Mouse (Mus musculus) limb, embryonic 13.5 days (tissue): ENCODE data around the gene Fam166b. TPM values are rescaled to one million over a fixed set of nuclear protein-coding genes. Genes with fewer than 3 reads are reported as not detected.
A peak's percentile ranks its signal among the peaks of the same experiment; 100 is the strongest.

Experiments
- ATAC-seq: fragments of 200-750 bp; cut with Nextera tagmentation; 2 replicates; pipeline ENCODE4 v1.8.0; 2017; ENCODE audit warnings: low read depth, moderate number of reproducible peaks, moderate TSS enrichment; ENCODE audit not compliant: low FRiP score
- H3K27ac ChIP-seq: fragments of 300-500 bp; sonication (generic); 2 replicates; pipeline ENCODE4 v1.5.1; 2015; ENCODE audit warnings: inconsistent platforms, mild to moderate bottlenecking, moderate library complexity
- H3K27me3 ChIP-seq: fragments of 300-500 bp; sonication (generic); 2 replicates; pipeline ENCODE4 v1.6.1; 2015; ENCODE audit warnings: mild to moderate bottlenecking, inconsistent platforms
- H3K36me3 ChIP-seq: fragments of 300-500 bp; sonication (generic); 2 replicates; pipeline ENCODE4 v1.6.1; 2015; ENCODE audit warnings: inconsistent platforms, mild to moderate bottlenecking, moderate library complexity
- H3K4me1 ChIP-seq: fragments of 300-500 bp; sonication (generic); 2 replicates; pipeline ENCODE4 v1.6.1; 2015; ENCODE audit warnings: inconsistent platforms
- H3K4me2 ChIP-seq: fragments of 300-500 bp; sonication (generic); replicated peaks from 2 replicates; pipeline ENCODE4 v1.6.1; 2015; ENCODE audit warnings: inconsistent platforms, mild to moderate bottlenecking, moderate library complexity
- H3K4me3 ChIP-seq: fragments of 300-500 bp; sonication (generic); 2 replicates; pipeline ENCODE4 v1.5.1; 2015; ENCODE audit warnings: moderate library complexity, mild to moderate bottlenecking, inconsistent platforms
- H3K9ac ChIP-seq: fragments of 300-500 bp; sonication (generic); 2 replicates; pipeline ENCODE4 v1.6.1; 2015; ENCODE audit warnings: mild to moderate bottlenecking, inconsistent platforms
- H3K9me3 ChIP-seq: fragments of 300-500 bp; sonication (generic); 2 replicates; pipeline ENCODE4 v1.6.1; 2016; ENCODE audit warnings: inconsistent platforms
- WGBS: fragments of 180-500 bp; shearing (Covaris S2); methylation state at CpG from one replicate; pipeline ENCODE4 v1.1.7; 2015; 5-methylcytosine and 5-hydroxymethylcytosine counted together
- polyA plus RNA-seq: library from polyadenylated mRNA; unstranded; fragments of >200 nt; fragmentation: Nextera tagmentation; extraction: Ambion mirVana; gene quantifications from 2 replicates; pipeline ENCODE4 v1.2.1, GENCODE M21; 2015

The Fam166b gene
- polyA plus RNA-seq, 1 experiment from 2014 or later, result not detected

DNA sequence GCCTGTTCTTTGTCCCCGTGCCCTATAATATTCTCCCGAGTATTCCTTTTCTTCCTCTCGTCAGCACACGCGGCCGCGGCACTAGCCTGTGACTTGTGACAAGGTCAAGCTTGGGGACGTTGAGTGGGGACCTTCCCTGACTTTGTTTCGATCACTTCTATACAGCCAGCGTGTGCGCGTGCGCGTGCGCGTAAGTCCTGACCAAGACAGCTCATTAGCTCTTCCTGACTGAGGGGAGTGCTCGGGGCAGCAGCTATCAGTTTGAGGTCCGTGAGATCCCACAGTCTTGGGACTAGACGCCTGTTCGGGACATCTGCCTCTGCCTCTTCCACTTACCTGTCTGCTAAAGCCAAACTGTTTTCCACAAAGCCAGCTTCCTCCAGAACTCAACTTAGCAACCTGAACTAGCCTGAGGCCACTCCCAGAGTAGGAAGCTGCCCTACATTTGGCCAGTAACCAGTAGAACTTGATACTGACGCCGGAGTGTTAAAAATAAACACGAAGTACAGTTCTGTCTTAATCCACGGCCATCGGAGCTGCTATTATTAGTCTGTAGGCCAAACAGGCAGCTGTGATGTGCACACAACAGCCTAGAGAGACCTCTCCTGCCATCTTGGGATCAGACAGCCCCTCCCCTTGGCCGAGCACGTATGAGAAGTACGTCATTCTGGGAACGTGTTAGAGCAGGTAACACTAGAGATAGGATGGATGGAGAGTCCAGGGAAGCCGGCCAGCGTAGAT lies 29.4 kb downstream of the Fam166b start:
- peaks cover 71% of the 10 kb centered on the region for H3K4me1 ChIP-seq
- ATAC-seq, result no peak
- H3K27me3 ChIP-seq, result no peaks in the 10 kb centered on the region
- 80% methylated on average over 31 of the region's 31 CpGs for WGBS
- H3K36me3 ChIP-seq, result no peaks in the 10 kb centered on the region
- peak overlapping the region; percentile 35; the same call in 1 of the 2 replicates for H3K9ac ChIP-seq
- H3K27ac ChIP-seq, result peak overlapping the region; percentile 69; the same call in 1 of the 2 replicates
- H3K4me2 ChIP-seq, result peak overlapping the region; percentile 42
- no peaks in the 10 kb centered on the region for H3K9me3 ChIP-seq
- H3K4me3 ChIP-seq, result no peak overlapping the region

DNA sequence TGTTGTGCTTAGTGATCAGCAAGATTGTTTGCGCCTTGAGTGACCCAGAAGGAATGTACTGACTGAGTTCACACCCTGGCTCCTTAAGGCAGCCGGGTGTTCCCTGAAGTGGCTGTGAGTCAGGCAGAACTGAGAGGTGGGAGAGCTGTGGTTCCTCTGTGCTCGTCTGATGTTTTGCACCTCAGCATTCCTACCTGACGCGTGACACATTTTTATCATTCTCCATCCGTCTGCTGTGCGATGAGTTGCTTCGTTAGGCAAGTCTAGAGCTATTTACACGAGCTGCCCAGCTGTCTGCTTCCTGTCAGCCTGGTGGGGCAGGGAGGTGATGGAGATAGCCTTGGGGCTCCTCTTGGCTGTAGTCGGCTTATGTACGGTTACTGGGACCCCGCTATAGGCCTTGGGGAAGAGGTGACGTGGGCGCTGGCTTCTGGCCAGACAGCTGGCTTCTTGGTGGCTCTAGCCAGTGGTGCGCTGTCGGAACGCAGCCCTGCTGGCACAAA lies 30.1 kb downstream of the Fam166b start:
- no peaks in the 10 kb centered on the region for H3K36me3 ChIP-seq
- ATAC-seq, result peak; percentile 68
- peak overlapping the region; percentile 42 for H3K4me2 ChIP-seq
- peaks cover 77% of the 10 kb centered on the region for H3K4me1 ChIP-seq
- WGBS, result 47% methylated on average over 17 of the region's 17 CpGs
- H3K9ac ChIP-seq, result peak overlapping the region; percentile 35; the same call in 1 of the 2 replicates
- peak overlapping the region; percentile 69; the same call in 1 of the 2 replicates for H3K27ac ChIP-seq
- H3K4me3 ChIP-seq, result no peak overlapping the region
- H3K9me3 ChIP-seq, result no peaks in the 10 kb centered on the region
- H3K27me3 ChIP-seq, result no peaks in the 10 kb centered on the region

DNA sequence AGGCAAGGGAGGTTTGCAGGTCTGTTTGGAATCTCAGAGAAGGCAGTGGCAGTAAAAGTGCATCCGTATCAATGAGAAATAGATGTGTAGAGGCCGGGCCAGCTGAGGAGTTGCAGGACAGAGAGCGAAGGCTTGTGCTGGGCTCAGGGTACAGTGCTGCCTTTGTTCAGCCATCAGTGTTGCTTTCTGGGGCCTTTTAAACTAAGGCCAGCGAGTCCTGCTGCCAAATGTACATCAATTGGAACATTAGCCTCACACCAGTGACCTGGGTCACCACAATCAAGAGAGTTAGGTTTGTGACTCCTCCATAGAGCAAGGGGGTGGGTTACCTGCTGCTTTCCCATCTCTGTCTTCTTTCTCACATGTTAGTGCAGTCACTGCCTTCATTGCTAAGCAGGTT lies 30.9 kb downstream of the Fam166b start:
- no peak for ATAC-seq
- Histone ChIP-seq H3K4me1 (peaks cover 77% of the 10 kb centered on the region), H3K4me2 (no peak overlapping the region), H3K27me3 (no peaks in the 10 kb centered on the region), H3K36me3 (no peaks in the 10 kb centered on the region), H3K9ac (peak overlapping the region; percentile 15; the same call in 1 of the 2 replicates), H3K9me3 (no peaks in the 10 kb centered on the region), H3K27ac (peak overlapping the region; percentile 69; the same call in 1 of the 2 replicates), H3K4me3 (no peak overlapping the region)
- 50% methylated on average over 4 of the region's 4 CpGs for WGBS

DNA sequence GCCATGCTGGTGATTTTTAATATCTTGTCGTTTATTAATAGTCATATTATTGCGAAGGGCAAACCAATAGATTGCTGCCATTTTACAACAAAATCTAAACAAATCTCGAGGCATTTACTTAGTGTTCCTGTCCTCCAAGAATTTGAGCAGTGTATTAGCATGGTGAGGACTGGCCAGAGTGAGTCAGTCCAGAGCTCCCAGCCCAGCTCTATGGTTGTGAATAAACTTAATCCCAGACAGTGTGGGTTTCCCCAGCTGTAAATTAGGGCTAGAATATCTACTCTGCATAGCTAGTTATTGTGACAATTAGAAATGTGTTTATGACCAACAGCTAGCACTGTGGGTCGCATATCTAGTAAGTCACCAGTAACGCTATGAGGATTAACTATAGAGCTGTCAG lies 32.6 kb downstream of the Fam166b start:
- no peaks in the 10 kb centered on the region for H3K36me3 ChIP-seq
- no peak overlapping the region for H3K4me3 ChIP-seq
- no peaks in the 10 kb centered on the region for H3K27me3 ChIP-seq
- 74% methylated on average over 5 of the region's 5 CpGs for WGBS
- H3K9me3 ChIP-seq, result no peaks in the 10 kb centered on the region
- ATAC-seq, result no peak
- H3K4me1 ChIP-seq, result peaks cover 62% of the 10 kb centered on the region
- no peak overlapping the region for H3K4me2 ChIP-seq
- H3K27ac ChIP-seq, result no peak overlapping the region
- H3K9ac ChIP-seq, result no peak overlapping the region

DNA sequence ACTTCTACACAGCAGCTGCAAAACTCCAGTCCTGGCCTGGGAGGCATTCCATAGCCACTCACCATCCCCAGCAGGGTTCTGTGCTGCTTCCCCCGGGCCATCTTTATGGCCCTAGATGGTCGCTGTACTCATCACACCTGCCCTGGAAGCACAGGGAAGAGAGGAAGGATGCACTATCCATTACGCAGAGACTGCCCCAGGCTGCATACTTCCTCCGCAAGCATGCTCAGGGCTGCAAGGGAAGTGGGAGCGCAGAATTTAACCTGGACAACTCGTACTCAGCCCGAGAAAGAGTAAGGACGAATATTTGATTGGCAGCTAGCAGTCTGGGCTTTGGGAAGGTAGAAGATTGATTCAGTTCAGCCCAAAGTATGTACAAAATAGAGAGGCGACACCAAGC lies 33.1 kb downstream of the Fam166b start:
- WGBS, result 65% methylated on average over 9 of the region's 9 CpGs
- Histone ChIP-seq H3K27ac (no peak overlapping the region), H3K9me3 (no peaks in the 10 kb centered on the region), H3K4me2 (no peak overlapping the region), H3K4me3 (no peak overlapping the region), H3K4me1 (peaks cover 56% of the 10 kb centered on the region), H3K9ac (no peak overlapping the region), H3K36me3 (no peaks in the 10 kb centered on the region), H3K27me3 (no peaks in the 10 kb centered on the region)
- ATAC-seq, result no peak

DNA sequence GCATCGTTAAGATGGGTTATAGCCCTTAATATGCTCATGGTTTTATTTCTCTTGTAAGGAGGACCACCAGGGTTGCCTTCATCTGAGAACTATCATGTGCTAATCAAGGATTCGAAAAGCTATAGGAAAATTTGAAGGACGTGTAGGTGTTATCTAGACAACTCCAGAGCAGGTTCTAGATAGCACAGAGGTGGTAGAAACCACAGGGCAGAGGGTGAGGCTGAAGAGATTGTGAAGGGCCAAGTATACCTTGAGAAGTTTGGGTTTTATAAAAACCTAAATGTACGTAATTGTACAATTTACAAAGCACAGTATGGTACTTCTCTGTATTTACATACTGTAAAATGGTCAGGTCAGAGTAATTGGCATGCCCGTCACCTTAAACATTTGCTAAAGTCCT lies 33.8 kb downstream of the Fam166b start:
- no peaks in the 10 kb centered on the region for H3K9me3 ChIP-seq

DNA sequence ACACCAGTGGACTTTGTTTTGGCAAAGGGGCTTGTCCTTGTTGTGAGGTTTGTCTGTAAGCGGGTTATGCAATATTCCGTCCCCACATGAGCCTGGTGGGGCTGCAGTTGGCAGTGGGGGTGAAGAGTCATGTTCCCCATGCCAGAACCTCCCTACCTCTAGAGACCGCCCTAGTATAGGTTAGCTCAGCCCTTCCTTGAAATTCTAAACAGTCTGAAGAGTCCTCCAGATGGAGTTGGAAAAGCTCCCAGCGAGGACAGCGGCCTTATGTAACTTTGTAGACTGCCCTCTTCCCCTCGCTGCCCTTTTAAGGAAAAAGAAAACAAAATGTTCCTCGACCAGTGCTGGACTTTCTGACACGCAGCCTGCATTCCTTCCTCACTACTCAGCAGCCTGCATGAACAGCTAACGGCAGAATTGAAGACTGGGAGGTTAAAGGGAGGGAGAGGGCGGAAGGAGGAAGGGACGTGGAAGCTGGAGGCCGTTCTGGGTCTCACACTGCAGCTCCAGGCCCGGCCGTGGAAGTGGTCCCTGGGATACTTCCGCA lies 34.5 kb downstream of the Fam166b start:
- Histone ChIP-seq H3K4me2 (peak overlapping the region; percentile 25; the same call in 1 of the 2 replicates), H3K9ac (peak overlapping the region; percentile 31; the same call in 1 of the 2 replicates), H3K4me3 (no peak overlapping the region), H3K27me3 (no peaks in the 10 kb centered on the region), H3K36me3 (no peaks in the 10 kb centered on the region), H3K9me3 (no peaks in the 10 kb centered on the region), H3K4me1 (peaks cover 42% of the 10 kb centered on the region), H3K27ac (peak overlapping the region; percentile 73)
- ATAC-seq, result 0 out of 2 replicates have a peak, but pooled peaks have one; percentile 38
- WGBS, result 45% methylated on average over 15 of the region's 15 CpGs

More for the DNA sequence above, 33.8 kb downstream of the Fam166b start:
- H3K9ac ChIP-seq, result no peak overlapping the region
- H3K27ac ChIP-seq, result peak overlapping the region; percentile 73; the same call in 1 of the 2 replicates
- H3K4me1 ChIP-seq, result peaks cover 49% of the 10 kb centered on the region
- WGBS, result 83% methylated on average over 5 of the region's 5 CpGs
- H3K4me2 ChIP-seq, result no peak overlapping the region
- no peaks in the 10 kb centered on the region for H3K27me3 ChIP-seq
- H3K4me3 ChIP-seq, result no peak overlapping the region
- no peak for ATAC-seq
- no peaks in the 10 kb centered on the region for H3K36me3 ChIP-seq

DNA sequence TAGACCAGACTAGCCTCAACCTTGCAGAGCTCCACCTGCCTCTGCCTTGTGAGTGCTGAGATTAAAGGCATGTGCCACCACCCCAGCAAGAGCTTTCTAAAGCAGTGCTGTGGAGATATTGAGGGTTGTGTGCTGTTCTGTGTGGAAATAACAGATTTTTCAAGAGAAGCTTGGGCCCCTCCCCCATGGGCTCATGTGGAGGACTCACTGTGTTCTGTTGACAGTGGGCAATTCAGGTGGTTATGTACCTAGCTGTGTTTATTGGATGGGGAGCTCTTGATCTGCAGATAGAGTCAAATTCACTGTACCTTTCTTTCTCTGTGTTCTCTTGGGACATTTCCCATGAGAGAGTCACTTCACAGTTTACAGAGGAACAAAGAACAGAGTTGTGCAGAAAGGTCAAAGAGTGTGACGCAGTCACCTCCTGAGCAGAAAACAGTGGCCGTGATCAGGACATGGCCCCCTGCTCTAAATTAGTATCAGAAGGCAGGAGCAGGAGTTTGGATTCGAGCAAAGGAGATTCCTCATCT lies 37.3 kb downstream of the Fam166b start:
- H3K9ac ChIP-seq, result no peak overlapping the region
- H3K4me3 ChIP-seq, result no peak overlapping the region
- H3K9me3 ChIP-seq, result no peaks in the 10 kb centered on the region
- H3K4me2 ChIP-seq, result no peak overlapping the region
- no peak for ATAC-seq
- H3K4me1 ChIP-seq, result peaks cover 20% of the 10 kb centered on the region
- H3K27ac ChIP-seq, result no peak overlapping the region
- no peaks in the 10 kb centered on the region for H3K27me3 ChIP-seq
- no peaks in the 10 kb centered on the region for H3K36me3 ChIP-seq
- WGBS, result 61% methylated on average over 3 of the region's 3 CpGs

DNA sequence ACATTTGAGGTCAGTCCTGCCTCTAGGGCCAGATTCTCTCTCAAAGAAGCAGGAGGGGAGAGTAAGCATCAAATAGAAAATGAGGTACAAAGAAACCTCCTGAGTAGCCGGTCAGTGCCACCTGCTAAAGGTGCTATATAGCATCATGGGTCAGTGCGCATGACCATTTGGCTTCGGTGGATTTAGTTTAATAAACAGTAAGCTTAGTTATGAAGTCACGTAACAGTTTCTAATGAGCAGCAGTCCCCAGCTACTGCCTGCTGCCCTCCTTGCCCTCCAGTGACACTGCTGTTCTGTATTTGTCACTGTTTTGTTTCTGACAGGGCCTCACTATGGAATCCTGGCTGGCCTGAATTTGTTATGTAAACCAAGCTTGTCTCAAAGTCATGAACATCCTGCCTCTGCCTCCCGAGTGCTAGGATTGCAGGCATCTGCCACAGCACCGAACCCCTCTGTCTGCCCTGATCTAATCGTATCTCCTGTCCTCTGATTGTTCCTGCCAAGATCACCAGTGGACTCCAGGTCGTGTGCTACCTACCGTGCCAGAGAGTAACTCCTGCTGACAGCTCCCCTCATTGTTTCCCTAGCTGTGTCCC lies 39.0 kb downstream of the Fam166b start:
- Histone ChIP-seq H3K27ac (no peak overlapping the region), H3K9me3 (no peaks in the 10 kb centered on the region), H3K4me3 (no peak overlapping the region), H3K9ac (no peak overlapping the region), H3K36me3 (no peaks in the 10 kb centered on the region), H3K27me3 (no peaks in the 10 kb centered on the region), H3K4me2 (no peak overlapping the region), H3K4me1 (peaks cover 10% of the 10 kb centered on the region)
- ATAC-seq, result no peak
- 70% methylated on average over 9 of the region's 9 CpGs for WGBS

DNA sequence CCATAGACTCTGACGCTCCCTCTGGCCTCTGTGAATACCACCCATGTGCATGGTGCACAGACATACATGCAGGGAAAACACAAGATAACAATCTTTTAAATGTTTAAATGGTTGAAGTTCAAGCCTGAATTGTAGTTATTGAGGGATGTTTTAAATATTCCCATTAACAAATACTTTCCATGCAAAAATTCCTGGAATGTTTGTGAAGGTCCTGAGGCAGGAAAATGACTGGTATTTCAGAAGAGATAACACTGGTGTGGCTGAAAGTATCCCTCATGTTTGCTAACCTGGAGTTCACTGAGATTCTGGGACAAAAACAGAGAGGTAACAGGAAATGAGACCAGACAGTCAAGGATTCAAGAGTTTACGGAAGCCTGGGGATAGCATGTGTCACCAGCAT lies 39.5 kb downstream of the Fam166b start:
- 82% methylated on average over 2 of the region's 2 CpGs for WGBS
- no peak overlapping the region for H3K27ac ChIP-seq
- no peak for ATAC-seq

DNA sequence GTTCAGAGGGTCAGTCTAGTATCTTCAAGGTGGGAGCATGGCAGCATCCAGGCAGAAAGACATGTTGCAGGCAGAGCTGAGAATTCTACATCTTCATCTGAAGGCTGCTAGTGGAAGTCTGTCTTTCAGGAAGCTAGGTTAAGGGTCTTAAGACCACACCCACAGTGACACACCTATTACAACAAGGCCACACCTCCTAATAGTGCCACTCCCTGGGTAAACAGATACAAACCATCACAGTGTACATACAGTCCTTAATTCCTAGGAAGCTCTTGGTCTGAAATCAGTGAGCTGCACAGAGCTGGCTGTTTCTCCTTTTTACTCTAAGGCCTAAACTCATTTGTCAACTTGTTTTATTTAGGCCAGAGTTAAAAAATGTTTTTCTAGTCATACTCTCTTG lies 42.0 kb downstream of the Fam166b start:
- H3K9me3 ChIP-seq, result no peaks in the 10 kb centered on the region
- H3K4me2 ChIP-seq, result no peak overlapping the region
- no peak overlapping the region for H3K9ac ChIP-seq
- no peaks in the 10 kb centered on the region for H3K36me3 ChIP-seq
- H3K27ac ChIP-seq, result no peak overlapping the region
- no peaks in the 10 kb centered on the region for H3K27me3 ChIP-seq
- peaks cover 9% of the 10 kb centered on the region for H3K4me1 ChIP-seq
- H3K4me3 ChIP-seq, result no peak overlapping the region
- no peak for ATAC-seq

More for the DNA sequence above, 39.5 kb downstream of the Fam166b start:
- Histone ChIP-seq H3K4me3 (no peak overlapping the region), H3K9me3 (no peaks in the 10 kb centered on the region), H3K4me2 (no peak overlapping the region), H3K36me3 (no peaks in the 10 kb centered on the region), H3K4me1 (peaks cover 4% of the 10 kb centered on the region), H3K27me3 (no peaks in the 10 kb centered on the region), H3K9ac (no peak overlapping the region)

DNA sequence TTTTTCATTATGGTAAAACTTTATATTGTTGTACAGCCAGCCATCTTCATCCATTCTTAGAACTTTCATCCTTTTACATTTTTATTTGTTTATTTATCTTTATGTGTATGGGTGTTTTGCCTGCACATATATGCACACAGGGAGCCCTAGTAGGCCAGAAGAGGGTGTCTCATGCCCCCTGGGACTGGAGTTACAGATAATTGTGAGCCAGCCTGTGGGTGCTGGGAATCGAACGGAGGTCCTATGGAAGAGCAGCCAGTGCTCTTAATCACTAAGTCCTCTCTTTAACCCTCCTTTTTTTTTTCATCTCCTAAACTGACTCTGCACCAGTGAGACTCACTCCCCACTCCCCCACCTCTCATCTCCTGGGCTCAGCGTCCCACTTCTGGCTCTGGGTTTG lies 44.4 kb downstream of the Fam166b start:
- Histone ChIP-seq H3K4me2 (no peak overlapping the region), H3K4me3 (no peak overlapping the region), H3K9ac (no peak overlapping the region), H3K36me3 (no peaks in the 10 kb centered on the region), H3K27me3 (peaks cover 14% of the 10 kb centered on the region), H3K4me1 (peaks cover 18% of the 10 kb centered on the region), H3K9me3 (no peaks in the 10 kb centered on the region), H3K27ac (no peak overlapping the region)
- no peak for ATAC-seq
- WGBS, result 87% methylated on average over 3 of the region's 3 CpGs
